Mouse (Mus musculus) cerebellum, postnatal 10 days (tissue): ENCODE measurements around the gene Kif5a.

ENCODE experiments used
- DNase-seq, 2 experiments: peaks; one replicate each; pipeline ENCODE4 v3.0.0; 2021; ENCODE audit warnings: mixed read lengths in 2 of 2

Gene Kif5a

DNA sequence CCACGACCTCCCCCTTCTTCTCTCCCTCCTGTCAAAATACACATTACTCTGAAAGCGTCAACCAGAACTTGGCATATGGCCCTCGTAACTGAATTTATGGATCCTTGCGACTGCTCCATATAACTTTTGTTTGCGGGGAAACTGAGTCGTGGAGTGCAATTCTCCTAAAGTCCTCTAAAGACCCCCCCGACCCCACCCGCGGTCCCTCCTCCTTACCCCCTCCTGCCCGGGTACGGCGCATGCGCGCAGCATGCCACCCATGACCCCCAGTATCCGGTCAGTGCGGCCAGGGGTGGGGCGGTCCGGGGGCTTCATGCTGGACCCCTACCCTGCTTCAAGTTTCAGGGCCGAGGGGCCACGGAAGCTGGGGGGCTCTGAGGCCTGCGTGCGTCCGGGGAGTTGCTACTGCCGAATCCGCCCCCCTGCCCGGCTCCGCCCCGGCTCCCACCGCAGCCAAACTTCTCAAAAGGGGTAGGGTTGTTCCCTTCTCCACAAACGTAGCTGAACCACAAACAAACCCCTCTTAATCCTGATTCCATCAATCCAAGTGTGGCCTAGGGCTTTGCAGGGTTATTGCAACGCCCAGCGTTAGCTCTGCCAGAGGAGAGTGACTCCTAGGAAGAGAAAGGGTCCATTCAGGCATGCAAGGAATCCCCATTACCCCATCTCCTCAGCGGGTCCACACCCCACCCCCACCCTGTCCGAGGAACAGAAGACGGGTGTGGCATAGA lies 73.3 kb downstream of the Kif5a start, which contains the start of gene Arhgef25:
TSS of gene Arhgef25 (minus strand) at position 433 of the 731 bp plus-strand sequence.
- peak; percentile 69 to 74 for DNase-seq

DNA sequence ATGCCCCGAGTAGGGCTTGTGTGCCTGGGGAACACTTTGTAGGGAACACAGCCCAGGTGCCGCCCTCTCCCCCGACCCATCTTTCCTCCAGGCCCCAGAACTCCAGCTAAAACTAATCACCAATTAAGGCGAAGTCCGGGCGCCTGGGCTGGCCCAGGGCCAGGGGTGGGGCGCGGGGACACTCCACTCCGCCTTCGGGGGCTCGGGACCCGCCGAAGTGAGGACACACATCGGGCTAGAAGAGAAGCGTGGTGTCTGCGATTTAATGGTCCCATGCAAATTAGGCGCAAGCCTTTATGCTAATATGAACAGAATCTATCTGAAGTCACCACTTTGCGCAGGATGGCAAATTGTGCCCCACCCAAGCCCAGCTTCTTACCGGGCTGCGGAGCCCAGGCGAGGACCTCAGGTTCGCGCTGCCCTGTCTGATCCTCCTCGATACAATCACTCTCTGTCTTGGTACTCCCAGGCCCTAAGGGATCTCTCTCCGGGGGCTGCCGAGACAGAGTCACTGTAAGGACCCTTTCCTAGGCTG lies 74.0 kb downstream of the Kif5a start:
- peak; percentile 70 to 73 for DNase-seq

DNA sequence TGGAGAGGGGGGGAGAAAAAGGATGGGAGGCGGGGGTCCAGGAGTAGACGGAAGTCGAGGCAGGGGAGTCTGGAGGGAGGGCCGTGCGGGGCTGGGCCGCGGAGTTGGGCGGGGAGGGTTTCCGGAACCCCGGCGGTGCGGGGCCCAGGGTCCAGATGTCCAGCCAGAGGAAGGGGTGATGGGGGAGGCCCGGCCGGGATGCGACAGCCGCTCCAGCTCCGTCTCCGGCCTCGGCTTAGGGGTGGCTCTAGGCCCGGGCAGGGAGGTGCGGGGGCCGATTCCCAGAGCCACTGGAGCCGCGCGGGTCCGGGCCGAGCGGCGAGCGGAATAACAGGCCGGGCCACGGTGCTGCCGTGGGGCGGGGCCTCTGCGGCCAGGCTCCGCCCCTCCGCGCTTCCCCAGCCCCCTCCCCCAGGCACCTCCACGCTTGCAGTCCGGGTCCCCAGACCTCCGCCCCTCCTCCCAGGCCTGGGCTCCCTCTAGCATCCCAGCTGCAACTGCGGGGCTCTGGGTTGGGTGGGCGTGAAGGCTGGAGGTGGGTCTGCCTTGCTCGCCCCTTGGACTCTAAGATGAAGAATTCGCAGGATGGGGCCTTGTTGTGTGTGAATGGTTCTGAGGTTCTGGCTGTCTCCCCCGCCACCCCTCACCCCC lies 74.6 kb downstream of the Kif5a start:
- peak; percentile 88 to 91 for DNase-seq

DNA sequence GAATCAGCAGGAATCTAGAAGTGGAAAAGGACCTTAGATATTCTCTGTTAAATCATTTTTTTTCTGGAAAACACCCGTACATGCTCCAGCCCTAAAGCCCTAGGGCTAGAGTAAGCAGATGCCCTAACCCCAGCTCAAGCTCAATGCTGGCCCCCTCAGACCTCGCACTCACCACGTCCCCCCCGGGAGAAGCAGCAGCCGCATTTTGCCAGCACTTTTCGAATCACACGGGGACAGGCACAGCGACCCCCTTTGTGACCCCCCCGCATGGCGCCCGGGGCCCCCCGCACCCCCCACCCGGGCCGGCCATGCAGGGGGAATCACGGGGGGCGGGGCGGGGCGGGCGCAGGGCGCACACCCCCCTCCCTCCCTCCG lies 75.1 kb downstream of the Kif5a start:
- DNase-seq, result peak in 1 of 2 experiments; percentile 61

DNA sequence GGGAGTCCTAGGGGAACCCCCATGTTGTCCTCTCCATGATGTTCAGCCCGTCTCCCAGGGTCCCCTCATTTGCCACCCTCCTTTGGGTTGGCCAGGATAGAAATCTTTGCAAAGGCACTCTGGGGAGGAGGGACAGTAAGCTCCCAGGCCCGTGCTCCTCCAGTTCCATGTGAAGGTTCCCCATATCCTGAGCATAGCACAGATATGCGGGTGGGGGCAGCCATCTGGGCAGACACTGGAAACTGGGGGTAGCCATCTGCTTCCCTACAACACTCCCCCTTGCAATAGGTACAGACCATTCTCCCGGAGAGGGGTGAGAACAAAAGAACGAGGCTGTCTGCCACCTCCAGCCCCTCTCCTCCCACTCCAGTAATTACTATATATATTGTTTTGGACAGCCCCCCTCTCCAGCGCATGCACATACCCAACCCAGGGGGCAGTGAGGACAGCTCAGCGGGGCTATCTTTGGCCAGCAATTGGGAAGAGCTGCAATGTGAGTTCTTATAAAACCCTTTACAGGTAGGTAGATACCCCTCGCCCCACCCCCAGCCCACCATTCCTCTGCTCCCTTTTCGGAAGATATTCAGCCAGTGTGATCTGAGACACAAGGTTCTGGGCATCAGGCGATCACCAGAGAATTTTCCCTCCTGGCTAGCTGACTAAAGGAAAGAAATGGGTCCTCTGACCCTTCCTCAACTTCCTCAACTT lies 75.6 kb downstream of the Kif5a start:
- peak; percentile 69 to 76 for DNase-seq

DNA sequence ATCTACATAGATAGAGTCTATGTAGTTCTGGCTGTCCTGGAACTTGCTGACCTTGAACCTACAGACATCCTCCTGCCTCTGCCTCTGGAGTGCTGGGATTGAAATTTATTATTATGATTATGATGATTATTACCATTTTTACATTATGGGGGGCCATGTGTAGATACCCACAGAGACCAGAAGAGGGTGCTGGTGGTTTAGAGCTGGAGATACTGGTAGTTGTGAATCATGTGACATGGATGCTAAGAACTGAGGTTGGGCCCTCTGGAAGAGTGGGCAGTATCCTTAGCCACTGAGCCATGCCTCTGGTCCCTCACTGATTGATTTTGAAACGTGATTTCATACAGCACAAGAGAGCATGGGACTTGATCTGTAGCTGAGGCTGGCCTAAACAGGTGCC lies 76.7 kb downstream of the Kif5a start:
- peak in 1 of 2 experiments; percentile 9 for DNase-seq

DNA sequence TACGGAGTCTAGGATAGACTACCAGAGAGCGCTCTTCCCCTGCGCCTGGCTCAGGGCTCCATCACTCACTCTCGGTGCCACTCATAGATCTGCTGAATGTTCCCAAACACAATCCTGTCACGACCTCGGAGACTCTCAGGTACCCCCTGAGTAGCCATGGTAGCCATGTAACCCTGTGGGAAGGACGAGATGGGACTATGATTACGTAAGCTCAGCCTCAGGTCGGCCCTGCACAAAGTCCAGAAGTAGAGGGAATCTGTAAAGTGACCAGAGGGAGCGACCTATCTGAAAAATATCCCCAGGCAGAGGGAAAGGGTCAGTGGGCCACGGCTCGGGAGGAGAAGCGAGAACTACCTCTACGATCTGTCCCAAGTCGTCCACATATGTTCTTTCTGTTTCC lies 77.6 kb downstream of the Kif5a start:
- DNase-seq, result no peak

DNA sequence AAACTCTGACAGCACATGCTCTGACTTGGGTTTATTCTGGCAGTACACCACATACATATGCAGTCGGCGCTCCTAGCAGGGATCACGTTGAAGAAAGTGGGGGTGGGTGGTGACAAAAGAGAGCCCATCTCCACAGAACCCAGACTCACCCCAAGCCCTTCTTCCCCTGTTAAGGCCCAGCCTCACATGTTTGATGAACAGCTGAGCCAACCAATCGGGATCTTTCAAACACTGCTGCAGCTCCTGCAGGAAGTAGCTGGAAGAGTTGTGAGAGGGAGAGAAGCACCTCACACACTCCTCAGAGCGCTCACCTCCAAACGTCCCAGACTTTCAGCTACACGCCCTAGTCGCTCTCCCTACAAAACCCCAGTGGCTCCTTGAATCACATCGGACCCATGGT lies 78.0 kb downstream of the Kif5a start:
- DNase-seq, result peak in 1 of 2 experiments; percentile 31

DNA sequence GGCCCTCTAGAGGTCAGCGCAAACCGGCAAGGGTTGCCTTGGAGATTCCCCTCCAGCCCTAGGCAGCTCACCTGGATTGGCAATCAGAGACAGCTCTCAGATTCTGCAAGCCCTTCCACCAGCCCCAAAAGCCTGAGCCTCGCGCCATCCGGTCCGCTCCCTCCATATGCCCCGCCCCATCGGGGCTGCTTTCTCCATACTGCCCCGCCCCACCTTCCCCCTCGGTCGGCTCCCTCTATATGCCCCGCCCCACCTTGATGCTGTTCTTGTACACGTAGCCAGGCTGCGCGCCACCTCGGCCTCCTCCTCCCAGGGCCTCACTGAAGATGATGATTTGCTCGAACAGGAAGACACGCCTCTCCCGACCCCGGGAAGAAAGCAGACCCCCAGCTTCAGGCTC lies 79.4 kb downstream of the Kif5a start:
- peak; percentile 25 to 31 for DNase-seq

DNA sequence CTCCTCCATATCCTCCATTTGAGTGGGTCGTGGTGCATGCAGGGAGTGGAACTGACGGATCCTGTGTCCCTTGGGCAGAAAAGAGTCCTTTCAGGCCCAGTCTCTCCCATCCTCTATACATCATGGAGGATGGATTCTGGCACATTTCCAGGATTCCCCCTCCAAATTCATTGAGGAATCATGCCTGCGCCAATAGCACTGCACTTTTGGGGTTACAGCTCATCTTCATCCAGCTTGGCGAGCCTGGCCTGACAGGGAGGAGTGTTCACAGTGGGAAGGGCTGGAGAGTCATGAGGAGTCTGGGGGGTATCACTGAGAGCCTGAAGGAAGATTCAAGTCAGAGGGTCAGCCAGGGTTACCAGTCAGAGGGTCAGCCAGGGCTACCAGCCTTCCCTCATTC lies 80.5 kb downstream of the Kif5a start:
- DNase-seq, result peak in 1 of 2 experiments; percentile 17

DNA sequence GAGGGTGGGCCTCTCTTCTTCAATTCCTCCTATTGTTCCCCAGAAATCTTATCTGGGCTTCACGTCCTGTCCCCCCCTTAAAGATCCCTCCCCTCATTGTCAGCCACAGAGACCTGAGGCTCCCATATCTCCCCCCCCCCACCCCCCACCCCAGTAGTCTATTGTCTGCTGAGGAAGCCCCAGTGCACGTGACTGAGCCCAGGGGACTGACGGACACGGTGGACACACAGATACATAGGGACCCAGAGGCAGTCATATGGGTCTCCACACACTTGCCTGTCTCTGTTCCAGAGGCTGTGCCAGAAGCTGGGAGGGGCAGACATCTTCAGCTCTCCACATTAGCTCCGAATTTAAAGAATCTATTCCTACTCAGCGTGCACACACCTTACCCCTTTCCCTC lies 81.6 kb downstream of the Kif5a start:
- no peak for DNase-seq

DNA sequence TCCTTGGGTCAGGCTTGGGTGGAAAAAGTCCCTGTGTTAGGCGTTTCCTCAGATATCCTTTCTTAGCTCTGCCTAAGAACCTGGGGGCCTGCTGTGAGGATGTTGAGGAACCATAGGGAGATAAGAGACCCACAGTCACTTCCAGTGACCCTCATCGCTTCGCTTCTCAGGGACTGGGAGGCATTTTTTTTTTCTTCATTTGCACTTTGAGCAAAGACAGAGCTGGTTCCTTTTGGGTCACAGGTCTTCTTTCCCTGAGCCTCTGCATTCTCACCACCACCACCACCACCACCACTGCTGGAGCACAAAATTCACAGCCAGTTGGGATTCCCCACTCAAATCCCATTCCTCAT lies 82.5 kb downstream of the Kif5a start:
- no peak for DNase-seq

DNA sequence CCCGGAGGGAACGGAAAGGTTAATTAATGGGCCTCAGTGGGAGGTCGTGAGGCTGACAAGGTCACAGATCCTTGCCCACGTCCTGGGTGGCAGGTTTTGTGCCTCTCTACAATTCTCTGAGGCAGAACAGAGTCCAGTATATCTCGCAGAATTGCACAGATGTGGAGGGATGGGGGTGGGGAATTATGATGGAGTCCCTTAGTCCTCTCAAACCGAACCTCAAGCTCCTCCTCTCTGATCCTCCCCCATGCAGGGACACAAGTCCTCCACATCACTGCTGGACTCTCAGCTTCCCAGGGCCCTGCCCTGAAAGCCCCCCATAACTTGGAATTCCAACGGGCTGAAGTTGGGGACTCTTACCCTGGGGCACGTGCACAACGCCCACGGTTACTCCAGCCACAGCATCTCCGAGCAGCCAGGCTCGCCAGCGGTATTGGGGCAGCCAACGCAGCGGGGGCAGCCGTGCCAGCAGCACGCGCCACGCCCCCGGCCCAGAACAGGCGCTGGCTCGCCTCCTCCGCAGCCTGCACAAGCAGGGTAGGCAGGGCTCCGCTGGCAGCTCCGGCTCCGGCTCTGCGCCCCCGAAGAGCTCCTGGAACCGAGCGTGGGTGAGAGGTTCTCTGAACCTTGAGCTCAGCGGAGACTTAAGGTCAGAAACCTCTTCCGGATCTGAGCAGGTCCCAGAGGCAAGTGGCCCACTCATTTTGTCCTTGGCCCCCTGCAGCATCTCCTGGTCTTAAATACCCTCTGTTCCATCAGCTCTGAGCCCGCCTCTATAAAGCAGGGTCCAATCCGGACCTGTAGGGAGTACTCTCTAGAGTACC lies 83.1 kb downstream of the Kif5a start, which contains the start of gene Slc26a10:
TSS of gene Slc26a10 (minus strand) at position 775 of the 824 bp plus-strand sequence.
- peak; percentile 65 to 79 for DNase-seq

DNA sequence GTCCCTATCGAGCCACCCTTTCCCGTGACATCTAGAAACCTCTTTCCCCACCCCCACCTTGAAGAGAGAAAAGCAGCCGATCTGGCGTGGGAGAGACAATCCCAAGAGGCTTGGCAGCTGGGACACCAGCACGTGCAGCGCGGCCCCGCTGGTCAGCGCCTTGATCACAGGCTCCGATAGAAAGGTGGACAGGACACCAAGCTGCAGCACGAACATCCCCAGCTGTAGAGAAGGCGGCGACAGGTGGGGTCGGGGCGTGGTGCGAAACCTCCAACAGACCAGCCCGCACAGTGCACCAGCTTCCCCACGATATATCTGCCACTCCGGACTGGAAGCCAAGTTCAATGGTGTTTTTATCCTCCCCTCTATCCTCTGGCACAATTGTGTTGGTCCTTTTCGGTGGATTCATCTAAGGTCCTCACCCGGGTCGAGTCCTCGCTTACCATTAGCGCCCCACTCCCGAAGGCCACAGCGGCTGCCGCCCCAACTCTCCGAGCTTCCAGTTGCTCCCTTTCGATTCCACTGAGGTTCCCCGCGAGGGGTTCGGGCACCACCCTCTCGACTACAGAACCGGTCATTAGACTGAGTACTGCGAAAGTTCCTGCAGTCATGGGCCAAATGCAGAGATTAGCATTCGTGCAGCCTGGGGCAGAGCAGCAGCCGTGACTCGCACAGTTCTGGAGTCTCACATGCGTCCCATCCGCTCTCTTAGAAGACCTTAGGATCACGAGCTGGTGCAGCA lies 84.7 kb downstream of the Kif5a start:
- DNase-seq, result peak; percentile 23 to 40

DNA sequence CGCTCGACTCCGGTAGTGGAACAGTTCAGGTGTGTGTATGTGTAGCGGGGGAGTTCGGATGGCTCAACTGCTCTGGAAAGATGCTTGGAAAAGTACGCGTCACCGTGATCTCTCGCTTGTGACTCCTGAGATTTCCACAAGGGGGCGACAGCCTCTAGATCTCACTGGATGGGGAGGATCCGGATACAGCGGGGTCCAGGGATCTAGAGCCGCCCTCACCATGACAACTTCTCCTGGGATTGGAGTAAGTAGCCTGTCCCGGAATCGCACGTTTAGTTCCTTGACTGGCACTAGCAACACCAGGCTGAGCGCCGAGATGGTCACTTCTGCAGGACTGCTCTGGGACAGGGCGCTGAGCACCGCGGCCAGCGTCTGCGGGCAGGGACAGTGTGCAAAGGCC lies 85.4 kb downstream of the Kif5a start:
- peak; percentile 89 to 92 for DNase-seq

DNA sequence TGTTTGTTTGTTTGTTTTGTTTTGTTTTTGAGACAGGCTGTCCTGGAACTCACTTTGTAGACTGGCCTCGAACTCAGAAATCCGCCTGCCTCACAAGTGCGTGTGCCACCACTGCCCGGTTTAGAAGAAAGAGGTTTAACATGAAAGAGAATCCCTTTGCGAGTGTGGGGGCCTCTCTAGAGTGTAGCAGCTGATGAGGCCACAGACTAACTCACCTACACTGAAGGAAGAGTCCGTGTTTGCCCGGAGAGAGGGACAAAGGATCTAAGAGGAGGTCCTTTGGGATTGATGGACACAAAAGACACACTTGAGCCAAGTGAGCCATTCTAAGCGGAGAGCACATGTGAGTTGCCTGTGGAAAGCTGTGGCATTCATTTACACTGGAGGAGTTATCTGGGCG lies 85.9 kb downstream of the Kif5a start:
- no peak for DNase-seq

DNA sequence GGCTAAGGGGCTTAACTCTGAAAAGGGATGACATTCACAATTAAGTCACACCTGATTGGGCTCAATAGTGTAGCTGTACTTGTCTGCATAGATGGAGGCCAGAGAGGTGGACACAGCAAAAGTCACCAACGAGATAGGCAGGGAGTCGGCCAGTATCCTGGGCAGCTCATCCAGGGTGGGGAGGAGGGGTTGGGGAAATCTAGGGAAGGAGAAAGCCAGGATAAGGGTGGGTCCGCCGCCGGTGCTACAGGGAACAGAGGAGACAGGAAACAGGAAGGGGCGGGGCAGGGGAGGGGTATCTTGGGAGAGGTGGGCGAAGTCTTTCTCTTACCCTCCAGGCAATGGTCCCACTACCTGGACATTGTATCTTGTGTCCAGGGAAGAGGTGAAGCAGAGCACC lies 86.4 kb downstream of the Kif5a start:
- peak in 1 of 2 experiments; percentile 7 for DNase-seq

DNA sequence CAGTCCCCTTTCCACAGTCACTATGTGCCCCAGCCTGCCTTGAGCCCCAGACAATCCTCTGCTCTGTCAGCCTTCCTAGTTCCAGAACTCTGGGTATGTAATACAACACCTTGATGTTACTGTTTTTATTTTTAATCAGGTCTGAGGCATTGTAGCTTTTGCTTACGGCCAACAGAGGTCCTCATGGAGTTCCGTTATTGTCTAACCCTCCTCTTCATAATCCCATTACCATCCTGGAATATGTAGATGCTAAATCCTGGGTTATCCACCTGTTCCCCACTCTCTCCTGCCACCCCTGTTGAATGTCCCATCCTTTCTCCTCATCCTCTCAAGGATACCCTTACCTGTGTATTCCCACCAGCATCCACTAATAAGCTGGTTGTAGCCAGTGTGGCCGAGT lies 86.9 kb downstream of the Kif5a start:
- peak in 1 of 2 experiments; percentile 3 for DNase-seq
